Mouse (Mus musculus) liver, embryonic 14.5 days (tissue): ENCODE results near the gene Hist1h2br.
"Not testable (repeated sequence)": the region's sequence is repeated elsewhere in the genome, so short reads cannot be mapped to it uniquely, and the experiment has no call there.

Source experiments
- CTCF ChIP-seq: IDR thresholded peaks from 2 replicates; pipeline ENCODE4 v1.5.1; 2016; ENCODE audit warnings: antibody characterized with exemption, low read depth, control low read depth
- EP300 ChIP-seq: IDR thresholded peaks from 2 replicates; pipeline ENCODE4 v1.6.1; 2016; ENCODE audit warnings: antibody characterized with exemption, low read depth

DNA sequence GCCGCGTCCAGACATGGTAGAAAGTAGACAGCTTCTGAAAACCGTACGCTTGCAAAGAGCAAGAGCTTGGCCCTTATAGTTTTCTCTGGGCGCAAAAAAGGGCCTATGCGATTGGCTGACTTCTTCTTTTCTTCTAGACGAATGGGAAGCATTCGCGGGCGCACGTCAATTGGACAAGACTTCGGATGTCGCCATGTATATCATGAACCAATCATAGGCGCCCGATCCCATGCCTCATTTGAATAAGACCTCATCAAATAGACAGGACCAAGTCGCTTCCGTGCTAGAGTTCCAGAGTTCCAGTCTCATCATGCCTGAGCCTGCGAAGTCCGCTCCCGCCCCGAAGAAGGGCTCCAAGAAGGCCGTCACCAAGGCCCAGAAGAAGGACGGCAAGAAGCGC lies at the start of gene Hist1h2br, which contains the start of gene Hist1h2ap:
- TF ChIP-seq CTCF, EP300: not testable (repeated sequence)
